Mouse (Mus musculus): ENCODE measurements around the gene Slc16a8.

Slc16a8 gene

GRCm38 (mm10) chr15:79216191-79216590, 38.4 kb downstream of the Slc16a8 start:
- no peak for DNase-seq (ENCODE audit: low read depth, low spot score)

- no peak for DNase-seq (ENCODE audit: low read depth, low spot score)
Measured at GRCm38 (mm10) chr15:79213591-79213990, 41.0 kb downstream of the Slc16a8 start.

DNA sequence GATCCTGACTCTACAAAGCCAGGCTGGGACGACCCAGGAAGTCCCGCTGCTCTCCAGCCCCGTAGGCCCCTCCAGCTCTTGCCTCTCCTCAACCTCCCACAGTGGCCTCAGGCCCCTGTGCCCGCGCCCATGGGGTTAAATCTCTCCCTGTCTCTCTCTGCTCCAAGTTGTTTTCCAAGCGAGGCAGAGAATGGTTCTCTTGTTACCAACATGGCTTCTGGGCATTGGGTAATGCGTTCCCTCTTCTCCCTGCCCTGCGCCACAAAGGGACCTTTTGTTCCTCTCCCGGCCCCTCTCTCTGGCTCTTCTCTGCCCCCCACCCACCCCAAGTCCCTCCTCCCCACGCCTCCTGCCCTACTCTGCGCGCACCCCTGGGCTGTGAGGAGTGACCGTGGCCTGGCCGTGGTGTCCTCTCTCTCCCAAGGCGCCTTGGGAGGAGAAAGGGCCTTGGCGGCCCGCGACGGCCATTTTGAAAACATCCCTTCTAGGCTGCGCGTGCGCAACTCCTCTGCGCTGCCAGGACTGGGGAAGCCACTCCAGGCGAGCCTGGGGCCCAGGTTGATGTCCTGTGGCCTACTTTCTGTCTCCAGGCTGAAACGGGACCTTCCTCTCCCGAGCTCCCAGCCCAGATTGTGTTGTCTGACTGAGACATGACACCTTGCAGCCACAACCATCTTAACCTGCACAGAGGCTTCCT, 41.7 kb downstream of the Slc16a8 start:
- no peak for DNase-seq (ENCODE audit: low read depth, low spot score)

DNA sequence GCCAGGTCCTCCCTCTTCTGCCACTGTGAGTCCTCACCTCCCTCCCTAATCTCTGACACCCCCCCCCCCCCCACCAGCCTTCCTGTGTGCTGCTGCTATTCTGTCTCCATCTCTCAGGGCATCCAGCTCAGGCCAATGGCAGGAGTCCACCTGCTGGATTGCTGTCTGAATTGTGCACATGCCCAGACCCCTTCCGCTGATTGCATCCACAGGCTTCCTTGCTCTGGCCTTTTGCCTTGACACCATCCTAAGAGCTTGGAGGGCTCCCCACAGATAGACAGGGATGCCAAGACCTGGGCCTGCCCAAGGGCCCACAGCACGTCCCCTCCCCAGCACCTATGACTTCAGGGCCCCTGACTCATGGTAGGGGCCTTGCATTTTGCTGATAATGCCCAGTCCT, 44.2 kb downstream of the Slc16a8 start:
- DNase-seq (ENCODE audit: low read depth, low spot score): no peak

DNA sequence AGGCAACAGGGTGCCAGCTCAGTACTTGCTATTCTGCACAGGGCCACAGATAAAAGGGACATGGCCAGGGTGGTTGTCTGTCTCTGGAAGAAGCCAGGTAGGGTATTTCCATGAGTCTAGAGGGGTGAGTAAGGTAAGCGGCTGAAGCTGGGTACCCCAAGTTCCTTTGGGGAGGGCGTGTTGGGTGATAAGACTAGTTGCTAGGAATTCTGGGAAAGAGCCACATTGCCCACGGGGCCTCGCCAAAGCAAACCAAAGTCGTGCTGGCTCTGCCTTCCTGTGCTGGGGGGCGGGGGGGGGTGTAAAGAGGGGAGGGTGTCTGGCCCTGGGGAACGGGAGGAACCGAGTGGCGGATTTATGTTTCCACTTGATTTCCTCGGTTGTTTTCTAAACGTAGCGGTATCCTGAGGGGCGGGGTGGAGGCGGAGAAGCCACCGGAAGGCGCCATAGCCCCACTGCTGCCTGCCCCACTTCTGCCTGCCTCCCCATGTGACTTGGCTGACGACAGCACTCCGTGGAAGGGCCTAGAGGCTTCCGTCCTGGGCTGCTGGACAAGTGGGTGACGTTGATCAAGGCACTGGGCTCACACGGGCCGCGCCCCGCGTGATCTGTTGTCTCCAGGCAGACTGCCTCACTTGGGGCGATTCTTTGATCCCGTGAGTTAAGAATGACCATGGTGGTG, 45.7 kb downstream of the Slc16a8 start:
- no peak for DNase-seq (ENCODE audit: low read depth, low spot score)

- no peak for DNase-seq (ENCODE audit: low read depth, low spot score)
Measured at GRCm38 (mm10) chr15:79208211-79208610, 46.4 kb downstream of the Slc16a8 start.

GRCm38 (mm10) chr15:79202575-79202974, 52.0 kb downstream of the Slc16a8 start:
- no peak for DNase-seq (ENCODE audit: low read depth, low spot score)

- DNase-seq (ENCODE audit: low read depth, low spot score): no peak
Measured at GRCm38 (mm10) chr15:79201491-79202150, 52.9 kb downstream of the Slc16a8 start.

Measured in retina, postnatal 7 days (tissue).